Mouse (Mus musculus) liver, adult 2 months (tissue): ENCODE results near the gene Mgea5.

Experiments
- CTCF ChIP-seq: fragments of 200-500 bp; IDR thresholded peaks from 2 replicates; pipeline ENCODE4 v1.5.1; 2011; ENCODE audit warnings: low read depth, low read length, control low read depth
- POLR2A ChIP-seq: fragments of 200-500 bp; IDR thresholded peaks from 2 replicates; pipeline ENCODE4 v1.6.1; 2011; ENCODE audit warnings: low read length, control low read depth; ENCODE audit not compliant: insufficient read depth; ENCODE audit errors: extremely low read depth

DNA sequence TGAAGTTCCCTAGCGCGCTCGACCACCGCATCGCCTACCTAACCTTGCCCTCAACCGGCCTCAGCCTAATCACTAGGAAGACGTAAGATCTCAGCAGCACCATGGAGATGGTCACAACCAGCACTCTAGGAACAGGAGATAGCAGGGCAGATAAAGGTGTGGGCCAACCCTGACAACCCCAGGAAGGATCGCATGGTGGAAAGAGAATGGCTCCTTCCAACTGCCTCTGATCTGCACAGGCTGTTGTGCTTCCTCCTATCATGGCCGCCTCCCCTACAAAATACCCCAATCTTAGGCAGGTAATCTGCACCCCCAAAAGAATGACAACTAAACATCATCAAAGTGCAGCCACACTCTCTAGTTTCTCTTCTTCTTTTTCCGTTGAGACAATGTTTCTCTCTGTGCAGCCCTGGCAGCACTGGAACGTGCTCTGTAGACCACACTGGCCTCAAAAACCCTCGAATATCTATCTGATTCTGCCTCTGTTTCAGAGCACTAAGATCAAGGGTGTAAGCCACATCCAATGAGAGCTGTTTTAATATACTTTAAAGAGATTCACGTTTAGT, 3.2 kb downstream of the Mgea5 start:
- no peak for TF ChIP-seq POLR2A
- no peak for TF ChIP-seq CTCF
